Mouse (Mus musculus) heart, embryonic 14.5 days (tissue): ENCODE measurements around the gene Smok3b. TPM values are rescaled to one million over a fixed set of nuclear protein-coding genes. Genes with fewer than 3 reads are reported as not detected.
"Not testable (repeated sequence)": the region's sequence is repeated elsewhere in the genome, so short reads cannot be mapped to it uniquely, and the experiment has no call there.

Source experiments
- ATAC-seq: fragments of 200-750 bp; cut with Nextera tagmentation; 2 replicates; pipeline ENCODE4 v1.8.0; 2017; ENCODE audit warnings: low read depth, moderate TSS enrichment; ENCODE audit not compliant: insufficient number of reproducible peaks, insufficient read depth, low FRiP score
- H3K27ac ChIP-seq, 2 experiments: fragments of 200-500 bp in 1 of 2; fragments of 300-500 bp in 1 of 2; sonication (generic) in 1 of 2; replicated peaks in 1 of 2; 2 replicates each; pipeline ENCODE4 v1.5.1; 2012 to 2014; ENCODE audit warnings: low read depth in 2 of 2, low read length in 2 of 2, control low read depth in 1 of 2, mild to moderate bottlenecking in 1 of 2, mixed read lengths in 1 of 2; ENCODE audit not compliant: control insufficient read depth in 1 of 2, insufficient read depth in 1 of 2
- H3K27me3 ChIP-seq: fragments of 300-500 bp; sonication (generic); 2 replicates; pipeline ENCODE4 v1.6.1; 2014; ENCODE audit warnings: mild to moderate bottlenecking, low read length, control low read depth; ENCODE audit not compliant: control insufficient read depth, insufficient read depth
- H3K36me3 ChIP-seq: fragments of 300-500 bp; sonication (generic); 2 replicates; pipeline ENCODE4 v1.6.1; 2014; ENCODE audit warnings: mild to moderate bottlenecking, control low read depth, low read length, mixed read lengths; ENCODE audit not compliant: control insufficient read depth, insufficient read depth
- H3K4me1 ChIP-seq, 2 experiments: fragments of 200-500 bp in 1 of 2; fragments of 300-500 bp in 1 of 2; sonication (generic) in 1 of 2; 2 replicates each; pipeline ENCODE4 v1.6.1; 2012 to 2014; ENCODE audit warnings: low read length in 2 of 2, control low read depth in 1 of 2, mixed read lengths in 1 of 2; ENCODE audit not compliant: control insufficient read depth in 2 of 2, insufficient read depth in 2 of 2
- H3K4me2 ChIP-seq: fragments of 300-500 bp; sonication (generic); 2 replicates; pipeline ENCODE4 v1.6.1; 2014; ENCODE audit warnings: mild to moderate bottlenecking, low read length
- H3K4me3 ChIP-seq, 2 experiments: fragments of 200-500 bp in 1 of 2; fragments of 300-500 bp in 1 of 2; sonication (generic) in 1 of 2; 2 replicates each; pipeline ENCODE4 v1.5.1; 2012 to 2014; ENCODE audit warnings: low read length in 2 of 2, mild to moderate bottlenecking in 2 of 2, control low read depth in 1 of 2, low read depth in 1 of 2, moderate library complexity in 1 of 2; ENCODE audit not compliant: control insufficient read depth in 1 of 2, insufficient read depth in 1 of 2
- H3K9ac ChIP-seq: fragments of 300-500 bp; sonication (generic); 2 replicates; pipeline ENCODE4 v1.6.1; 2014; ENCODE audit warnings: mild to moderate bottlenecking, low read length
- H3K9me3 ChIP-seq: fragments of 300-500 bp; sonication (generic); 2 replicates; pipeline ENCODE4 v1.6.1; 2016; ENCODE audit warnings: low read length, control low read depth; ENCODE audit not compliant: control insufficient read depth
- WGBS: fragments of 180-500 bp; shearing (Covaris S2); extraction: QIAGEN DNeasy Blood & Tissue Kit; methylation state at CpG from one replicate; pipeline ENCODE4 v1.1.7; 2014; 5-methylcytosine and 5-hydroxymethylcytosine counted together
- polyA plus RNA-seq: library from polyadenylated mRNA; unstranded; fragments of >200 nt; fragmentation: Nextera tagmentation; extraction: Ambion mirVana; gene quantifications from 2 replicates; pipeline ENCODE4 v1.2.1, GENCODE M21; 2014

Gene Smok3b
- polyA plus RNA-seq = not detected in 2 replicates

- H3K9ac ChIP-seq, H3K27ac ChIP-seq, H3K36me3 ChIP-seq, ATAC-seq, H3K4me3 ChIP-seq, H3K4me1 ChIP-seq, H3K9me3 ChIP-seq, H3K4me2 ChIP-seq, H3K27me3 ChIP-seq: not testable (repeated sequence)
- WGBS = 93% methylated on average over 3 of the region's 7 CpGs
Observed at GRCm38 (mm10) chr5:138020961-138021479, at the start of gene Smok3b, which contains the start of gene Smok3a. Smok3b (plus strand) TSS chr5:138021429. Smok3a (plus strand) TSS chr5:138021261.

GRCm38 (mm10) chr5:137973161-137973560 lies 48.1 kb upstream of the Smok3b start:
- no peaks in the 10 kb centered on the region for H3K4me1 ChIP-seq
- no peak for ATAC-seq
- H3K9me3 ChIP-seq = no peaks in the 10 kb centered on the region
- 0 out of 2 replicates have a peak, but pooled peaks cover 7% of the 10 kb centered on the region for H3K27me3 ChIP-seq
- 66% methylated on average over 2 of the region's 2 CpGs for WGBS
- H3K9ac ChIP-seq = no peak overlapping the region
- H3K36me3 ChIP-seq = no peaks in the 10 kb centered on the region
- no peak overlapping the region for H3K27ac ChIP-seq
- no peak overlapping the region for H3K4me2 ChIP-seq
- no peak overlapping the region for H3K4me3 ChIP-seq

- WGBS = 42% methylated on average over 3 of the region's 3 CpGs
- H3K9me3 ChIP-seq = no peaks in the 10 kb centered on the region
- no peak overlapping the region for H3K27ac ChIP-seq
Observed at GRCm38 (mm10) chr5:137973738-137974137, 47.5 kb upstream of the Smok3b start.

GRCm38 (mm10) chr5:137974724-137975123 lies 46.5 kb upstream of the Smok3b start:
- H3K4me1 ChIP-seq = no peaks in the 10 kb centered on the region
- no peak overlapping the region for H3K4me2 ChIP-seq
- 56% methylated on average over 3 of the region's 3 CpGs for WGBS
- H3K27me3 ChIP-seq = 0 out of 2 replicates have a peak, but pooled peaks cover 7% of the 10 kb centered on the region
- H3K36me3 ChIP-seq = no peaks in the 10 kb centered on the region
- H3K9ac ChIP-seq = no peak overlapping the region
- no peak overlapping the region for H3K27ac ChIP-seq
- H3K4me3 ChIP-seq = no peak overlapping the region
- no peaks in the 10 kb centered on the region for H3K9me3 ChIP-seq
- ATAC-seq = no peak

More at GRCm38 (mm10) chr5:137973738-137974137, 47.5 kb upstream of the Smok3b start:
- no peak for ATAC-seq
- Histone ChIP-seq H3K4me3 (no peak overlapping the region), H3K4me1 (no peaks in the 10 kb centered on the region), H3K4me2 (no peak overlapping the region), H3K36me3 (no peaks in the 10 kb centered on the region), H3K9ac (no peak overlapping the region), H3K27me3 (0 out of 2 replicates have a peak, but pooled peaks cover 7% of the 10 kb centered on the region)

GRCm38 (mm10) chr5:137975434-137975833 lies 45.8 kb upstream of the Smok3b start:
- no peak overlapping the region for H3K4me3 ChIP-seq
- ATAC-seq = no peak
- no peaks in the 10 kb centered on the region for H3K36me3 ChIP-seq
- H3K4me1 ChIP-seq = no peaks in the 10 kb centered on the region
- no peak overlapping the region for H3K27ac ChIP-seq
- H3K9me3 ChIP-seq = no peaks in the 10 kb centered on the region
- WGBS = 38% methylated on average over 1 of the region's 1 CpGs
- H3K9ac ChIP-seq = no peak overlapping the region
- 0 out of 2 replicates have a peak, but pooled peaks cover 7% of the 10 kb centered on the region for H3K27me3 ChIP-seq
- no peak overlapping the region for H3K4me2 ChIP-seq

GRCm38 (mm10) chr5:137977291-137977690 lies 43.9 kb upstream of the Smok3b start:
- 0 out of 2 replicates have a peak, but pooled peaks cover 7% of the 10 kb centered on the region for H3K27me3 ChIP-seq
- no peak overlapping the region for H3K4me3 ChIP-seq
- no peak for ATAC-seq
- H3K27ac ChIP-seq = no peak overlapping the region
- no peaks in the 10 kb centered on the region for H3K4me1 ChIP-seq
- 19% methylated on average over 1 of the region's 1 CpGs for WGBS
- no peak overlapping the region for H3K4me2 ChIP-seq
- H3K36me3 ChIP-seq = no peaks in the 10 kb centered on the region
- H3K9ac ChIP-seq = no peak overlapping the region
- no peaks in the 10 kb centered on the region for H3K9me3 ChIP-seq

- Histone ChIP-seq H3K9me3 (no peaks in the 10 kb centered on the region), H3K27me3 (0 out of 2 replicates have a peak, but pooled peaks cover 7% of the 10 kb centered on the region), H3K9ac (no peak overlapping the region), H3K36me3 (no peaks in the 10 kb centered on the region), H3K4me2 (no peak overlapping the region), H3K27ac (no peak overlapping the region), H3K4me3 (no peak overlapping the region), H3K4me1 (no peaks in the 10 kb centered on the region)
- ATAC-seq = no peak
- 46% methylated on average over 2 of the region's 2 CpGs for WGBS
Observed at GRCm38 (mm10) chr5:137979081-137979480, 42.1 kb upstream of the Smok3b start.

- no peak within 1 kb of the TSS for H3K4me3 ChIP-seq
- 59% methylated on average over 4 of the region's 4 CpGs for WGBS
- H3K27me3 ChIP-seq = no peaks in the 10 kb centered on the region
- H3K4me1 ChIP-seq = no peaks in the 10 kb centered on the region
- no peak within 1 kb of the TSS for H3K9ac ChIP-seq
- no peak within 1 kb of the TSS for H3K27ac ChIP-seq
- H3K36me3 ChIP-seq = no peaks in the 10 kb centered on the region
- ATAC-seq = no peak
- H3K4me2 ChIP-seq = no peak within 1 kb of the TSS
- no peaks in the 10 kb centered on the region for H3K9me3 ChIP-seq
Observed at GRCm38 (mm10) chr5:137981300-137981699, 39.9 kb upstream of the Smok3b start, which contains the start of gene Azgp1. Azgp1 (plus strand) TSS chr5:137981520.
